Mouse (Mus musculus) heart, embryonic 15.5 days (tissue): ENCODE measurements around the gene Cdkl4. TPM values are rescaled to one million over a fixed set of nuclear protein-coding genes. Genes with fewer than 3 reads are reported as not detected.

Source experiments
- ATAC-seq: fragments of 200-750 bp; cut with Nextera tagmentation; replicated peaks from 2 replicates; pipeline ENCODE4 v1.8.0; 2017; ENCODE audit warnings: low read depth, moderate TSS enrichment; ENCODE audit not compliant: insufficient number of reproducible peaks, insufficient read depth, low FRiP score
- H3K27ac ChIP-seq: fragments of 300-500 bp; sonication (generic); 2 replicates; pipeline ENCODE4 v1.5.1; 2015; ENCODE audit warnings: mild to moderate bottlenecking, inconsistent platforms
- H3K27me3 ChIP-seq: fragments of 300-500 bp; sonication (generic); 2 replicates; pipeline ENCODE4 v1.6.1; 2015; ENCODE audit warnings: inconsistent platforms
- H3K36me3 ChIP-seq: fragments of 300-500 bp; sonication (generic); 2 replicates; pipeline ENCODE4 v1.6.1; 2015; ENCODE audit warnings: mild to moderate bottlenecking, inconsistent platforms
- H3K4me1 ChIP-seq: fragments of 300-500 bp; sonication (generic); replicated peaks from 2 replicates; pipeline ENCODE4 v1.6.1; 2015; ENCODE audit warnings: inconsistent platforms
- H3K4me2 ChIP-seq: fragments of 300-500 bp; sonication (generic); 2 replicates; pipeline ENCODE4 v1.6.1; 2015; ENCODE audit warnings: inconsistent platforms, mild to moderate bottlenecking, moderate library complexity
- H3K4me3 ChIP-seq: fragments of 300-500 bp; sonication (generic); 2 replicates; pipeline ENCODE4 v1.5.1; 2015; ENCODE audit warnings: mild to moderate bottlenecking, inconsistent platforms
- H3K9ac ChIP-seq: fragments of 300-500 bp; sonication (generic); 2 replicates; pipeline ENCODE4 v1.6.1; 2015; ENCODE audit warnings: mild to moderate bottlenecking, inconsistent platforms
- H3K9me3 ChIP-seq: fragments of 300-500 bp; sonication (generic); replicated peaks from 2 replicates; pipeline ENCODE4 v1.6.1; 2016; ENCODE audit warnings: inconsistent platforms
- WGBS: fragments of 180-500 bp; shearing (Covaris S2); methylation state at CpG from one replicate; pipeline ENCODE4 v1.1.7; 2015; ENCODE audit warnings: mixed read lengths; 5-methylcytosine and 5-hydroxymethylcytosine counted together
- polyA plus RNA-seq: library from polyadenylated mRNA; unstranded; fragments of >200 nt; fragmentation: Nextera tagmentation; extraction: Ambion mirVana; gene quantifications from 2 replicates; pipeline ENCODE4 v1.2.1, GENCODE M21; 2015

The Cdkl4 gene
- polyA plus RNA-seq, 1 experiment from 2014 or later: 0.06 TPM

DNA sequence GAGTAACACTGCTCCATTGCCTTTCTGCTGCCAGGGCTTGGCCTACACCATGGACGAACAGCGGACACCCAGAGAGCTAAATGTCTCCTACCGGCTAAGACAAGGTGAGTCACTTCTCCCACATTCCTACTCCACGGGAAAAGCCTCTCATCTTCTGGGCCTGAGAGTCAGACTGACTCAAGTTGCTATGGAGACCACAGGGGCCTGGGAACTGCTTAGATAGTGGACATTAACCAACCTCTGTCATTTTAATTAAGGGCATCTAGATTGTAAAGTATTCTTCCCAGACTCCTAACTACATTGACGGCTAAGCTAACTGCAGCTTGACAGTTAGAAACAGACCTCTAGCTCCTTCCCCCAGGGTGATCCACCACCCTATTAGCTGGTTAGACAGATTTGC lies 14.8 kb downstream of the Cdkl4 start:
- no peaks in the 10 kb centered on the region; the same call in 1 of the 2 replicates for H3K36me3 ChIP-seq
- no peak overlapping the region for H3K4me2 ChIP-seq
- H3K4me1 ChIP-seq: no peaks in the 10 kb centered on the region
- 50% methylated on average over 5 of the region's 5 CpGs for WGBS
- no peak for ATAC-seq
- H3K27ac ChIP-seq: no peak overlapping the region
- no peak overlapping the region for H3K9ac ChIP-seq
- no peaks in the 10 kb centered on the region for H3K27me3 ChIP-seq
- no peak overlapping the region for H3K4me3 ChIP-seq
- no peaks in the 10 kb centered on the region; the same call in 1 of the 2 replicates for H3K9me3 ChIP-seq

DNA sequence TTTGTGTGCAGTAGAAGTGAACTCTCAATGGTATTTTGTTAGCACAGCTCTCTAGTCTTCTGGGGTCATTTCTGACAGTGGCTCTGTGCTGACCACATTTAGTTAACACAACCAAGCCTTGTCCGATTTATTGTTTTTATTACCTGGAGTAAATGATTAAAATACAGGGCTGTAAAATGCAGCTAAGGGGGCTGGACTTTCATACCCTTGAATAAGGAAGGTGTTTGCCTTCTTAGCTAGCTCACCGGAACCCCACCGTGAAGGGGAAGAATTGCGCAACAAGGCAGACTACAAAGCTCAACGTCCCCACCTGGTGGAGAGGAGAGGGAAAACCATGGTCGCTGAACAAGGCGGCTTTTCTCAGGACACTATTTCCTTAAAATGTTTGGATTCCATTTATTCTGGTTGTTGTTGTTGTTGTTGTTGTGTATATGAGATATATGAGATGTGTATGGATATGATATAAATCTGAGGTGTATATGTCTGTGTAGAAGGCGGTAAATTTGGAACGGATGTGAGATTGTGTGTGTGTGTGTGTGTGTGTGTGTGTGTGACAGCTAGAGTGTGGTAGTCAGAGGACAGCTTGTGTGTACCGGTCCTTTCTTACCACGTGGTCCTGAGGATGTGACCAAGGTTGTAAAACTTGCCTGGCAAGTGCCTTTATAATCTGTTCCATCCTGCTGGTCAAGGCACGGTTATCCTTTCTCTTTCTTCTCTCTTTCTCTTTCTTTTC lies 16.8 kb downstream of the Cdkl4 start:
- Histone ChIP-seq H3K27me3 (no peaks in the 10 kb centered on the region), H3K4me1 (no peaks in the 10 kb centered on the region), H3K4me3 (no peak overlapping the region), H3K4me2 (peak overlapping the region; percentile 47), H3K9ac (no peak overlapping the region), H3K9me3 (no peaks in the 10 kb centered on the region; the same call in 1 of the 2 replicates), H3K36me3 (no peaks in the 10 kb centered on the region; the same call in 1 of the 2 replicates), H3K27ac (no peak overlapping the region)
- no peak for ATAC-seq
- 18% methylated on average over 12 of the region's 12 CpGs for WGBS

DNA sequence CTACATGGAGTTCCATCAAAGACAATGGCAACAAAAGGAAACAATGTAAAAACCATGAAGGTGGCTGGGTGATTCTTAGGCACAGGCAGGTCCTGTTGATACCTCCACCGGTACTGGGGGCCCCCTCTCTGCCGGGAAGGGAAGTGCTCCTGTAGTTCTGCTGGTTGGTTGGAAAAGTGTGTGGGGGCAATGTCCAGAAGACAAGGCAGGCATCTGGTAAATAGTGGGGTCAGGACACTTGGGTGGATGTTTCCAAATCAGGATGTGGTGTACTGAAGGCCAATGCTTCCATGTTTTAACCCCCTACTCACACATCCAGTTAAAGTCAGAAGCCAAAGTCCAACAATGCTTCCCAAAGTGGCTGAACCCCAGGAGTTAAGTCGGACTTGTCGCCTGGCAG lies 17.9 kb downstream of the Cdkl4 start:
- Histone ChIP-seq H3K36me3 (no peaks in the 10 kb centered on the region; the same call in 1 of the 2 replicates), H3K4me2 (no peak overlapping the region), H3K4me1 (no peaks in the 10 kb centered on the region), H3K9me3 (no peaks in the 10 kb centered on the region), H3K27ac (no peak overlapping the region), H3K4me3 (no peak overlapping the region), H3K27me3 (no peaks in the 10 kb centered on the region), H3K9ac (no peak overlapping the region)
- no peak for ATAC-seq
- whole genome bisulfite sequencing: 72% methylated on average over 4 of the region's 4 CpGs

DNA sequence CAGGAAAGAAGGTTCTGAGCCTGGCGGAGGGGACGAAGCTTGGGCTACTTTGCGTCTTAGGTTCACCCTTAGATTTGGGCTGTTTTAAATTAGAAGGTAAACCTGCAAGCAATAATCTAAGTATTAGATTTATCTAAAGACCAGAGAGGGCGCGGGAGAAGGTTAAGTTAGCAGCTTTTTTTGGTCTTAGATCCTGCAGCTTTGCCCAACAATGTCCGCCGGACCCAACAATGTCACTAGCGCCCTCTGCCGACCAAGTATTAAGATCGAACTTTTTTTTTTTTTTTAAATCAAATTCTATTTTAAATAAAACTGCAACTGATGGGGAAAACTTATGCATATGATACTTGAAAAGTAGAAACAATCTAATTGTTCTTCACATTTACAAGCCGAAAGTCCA lies 18.6 kb downstream of the Cdkl4 start:
- Histone ChIP-seq H3K27me3 (no peaks in the 10 kb centered on the region), H3K9ac (no peak overlapping the region), H3K9me3 (no peaks in the 10 kb centered on the region), H3K4me1 (no peaks in the 10 kb centered on the region), H3K27ac (no peak overlapping the region), H3K4me3 (no peak overlapping the region), H3K36me3 (no peaks in the 10 kb centered on the region), H3K4me2 (peak overlapping the region; percentile 12; the same call in 1 of the 2 replicates)
- WGBS: 27% methylated on average over 11 of the region's 11 CpGs
- ATAC-seq: no peak

DNA sequence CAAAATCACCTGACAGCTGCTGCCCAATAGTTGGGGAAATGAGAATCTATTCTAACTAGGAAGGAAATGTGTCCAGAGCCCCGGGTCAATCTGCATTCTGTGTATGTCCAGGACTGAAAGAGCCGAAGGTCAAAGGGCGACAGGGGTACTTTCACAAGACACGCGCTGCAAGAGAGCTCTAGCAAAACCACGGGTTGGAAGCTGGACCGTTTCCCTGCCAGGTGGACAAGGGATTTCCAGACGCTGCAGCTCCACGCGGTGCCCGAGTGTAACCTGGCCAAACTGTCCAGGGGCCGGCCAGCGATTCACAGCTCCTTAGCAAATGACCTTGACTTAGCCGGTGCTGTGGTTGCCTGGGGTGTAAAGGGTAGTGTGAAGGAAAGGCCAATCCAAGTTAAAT lies 19.0 kb downstream of the Cdkl4 start:
- 75% methylated on average over 14 of the region's 14 CpGs for WGBS
- no peak overlapping the region for H3K4me2 ChIP-seq
- no peak overlapping the region for H3K4me3 ChIP-seq
- H3K9ac ChIP-seq: no peak overlapping the region
- no peak for ATAC-seq
- no peaks in the 10 kb centered on the region for H3K4me1 ChIP-seq
- H3K36me3 ChIP-seq: no peaks in the 10 kb centered on the region
- no peak overlapping the region for H3K27ac ChIP-seq
- no peaks in the 10 kb centered on the region for H3K27me3 ChIP-seq
- H3K9me3 ChIP-seq: no peaks in the 10 kb centered on the region

DNA sequence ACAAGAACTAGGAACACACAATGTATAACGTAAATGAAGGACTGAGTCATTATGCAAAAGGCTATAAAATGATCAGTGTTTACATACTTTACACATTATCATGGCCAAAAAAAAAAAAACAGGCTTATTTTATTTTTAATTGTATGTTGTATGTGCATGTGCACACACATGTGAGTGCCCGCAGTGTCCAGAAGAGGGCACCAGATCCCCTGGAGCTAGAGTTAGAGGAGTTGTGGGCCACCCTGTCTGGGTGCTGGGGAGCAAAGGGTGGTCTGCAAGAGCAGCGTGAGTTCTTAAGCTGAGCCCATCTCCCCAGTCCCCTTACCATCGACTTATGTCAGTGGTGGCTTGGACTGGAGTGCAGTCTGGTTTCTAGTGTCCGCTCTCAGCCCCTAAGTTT lies 20.2 kb downstream of the Cdkl4 start:
- H3K9ac ChIP-seq: no peak overlapping the region
- H3K9me3 ChIP-seq: no peaks in the 10 kb centered on the region
- no peak overlapping the region for H3K4me2 ChIP-seq
- no peak overlapping the region for H3K27ac ChIP-seq
- no peaks in the 10 kb centered on the region for H3K36me3 ChIP-seq
- no peaks in the 10 kb centered on the region for H3K27me3 ChIP-seq
- H3K4me3 ChIP-seq: no peak overlapping the region
- H3K4me1 ChIP-seq: 0 out of 2 replicates have a peak, but pooled peaks cover 2% of the 10 kb centered on the region
- no peak for ATAC-seq
- WGBS: 93% methylated on average over 5 of the region's 5 CpGs

DNA sequence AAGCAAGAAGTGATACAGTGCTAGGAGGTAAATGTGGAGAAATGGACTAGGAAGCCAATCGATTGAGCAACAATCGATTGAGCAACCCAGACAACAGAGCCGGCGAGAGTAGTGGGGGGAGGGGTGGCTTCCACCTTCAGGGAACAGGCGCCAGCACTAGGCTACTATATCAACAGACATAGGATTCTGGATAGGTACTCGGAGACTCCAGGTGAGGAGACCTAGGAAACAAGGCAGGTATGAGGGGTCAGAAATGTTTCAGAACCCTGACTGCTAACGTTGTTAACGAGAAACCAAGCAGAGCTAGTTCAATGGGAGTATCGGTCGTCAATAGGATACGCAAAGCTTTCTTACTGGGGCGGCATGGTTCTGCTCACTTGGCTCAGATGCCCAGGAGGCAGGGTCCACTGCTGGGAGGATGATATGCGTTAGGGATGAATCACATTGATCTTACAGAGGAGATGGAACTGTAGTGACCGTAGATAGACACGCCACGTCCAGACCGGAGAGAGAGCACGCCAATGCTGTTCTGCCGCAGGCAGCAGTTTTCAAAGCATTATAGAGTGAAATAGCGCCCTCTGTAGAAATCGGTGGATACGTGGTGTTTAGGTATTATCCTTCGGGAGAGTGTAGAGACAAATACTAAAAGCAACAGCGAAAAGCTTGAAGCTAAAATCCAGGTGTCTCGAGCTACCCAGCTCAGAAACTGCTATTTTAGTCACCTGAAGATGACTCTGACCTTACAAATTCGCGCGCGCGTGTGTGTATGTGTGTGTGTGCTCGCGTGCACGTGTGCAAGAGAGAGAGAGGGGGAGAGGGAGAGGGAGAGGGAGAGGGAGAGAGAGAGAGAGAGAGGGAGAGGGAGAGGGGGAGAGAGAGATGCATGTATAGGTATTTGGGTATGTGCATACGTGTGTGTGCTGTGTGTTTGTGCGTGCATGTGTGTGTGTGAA lies 24.0 kb downstream of the Cdkl4 start:
- peak overlapping the region; percentile 32; the same call in 1 of the 2 replicates for H3K27ac ChIP-seq
- 4% methylated on average over 35 of the region's 35 CpGs for WGBS
- no peaks in the 10 kb centered on the region for H3K27me3 ChIP-seq

DNA sequence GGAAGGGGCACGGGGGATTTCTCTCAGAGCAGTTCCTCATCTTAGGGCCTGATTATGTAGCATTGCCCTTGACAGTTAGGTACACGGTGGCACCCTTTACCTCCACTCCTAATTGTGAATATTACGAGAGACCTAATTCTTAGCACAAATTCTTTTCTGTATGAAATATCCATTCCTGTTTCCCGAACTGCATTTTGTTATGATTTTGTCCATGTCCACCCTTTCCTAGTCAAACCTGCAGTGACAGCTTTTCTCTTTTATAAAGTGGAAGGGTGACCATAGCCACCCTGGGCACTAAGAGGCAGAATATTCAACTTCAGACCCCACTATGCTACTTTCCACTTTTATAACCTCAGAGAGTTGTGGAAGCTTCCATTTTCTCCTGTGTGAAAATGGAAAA lies 25.0 kb downstream of the Cdkl4 start:
- Histone ChIP-seq H3K27ac (no peak overlapping the region), H3K36me3 (no peaks in the 10 kb centered on the region), H3K9me3 (no peaks in the 10 kb centered on the region), H3K27me3 (no peaks in the 10 kb centered on the region), H3K4me2 (peak overlapping the region; percentile 85; the same call in 1 of the 2 replicates), H3K4me1 (0 out of 2 replicates have a peak, but pooled peaks cover 2% of the 10 kb centered on the region), H3K9ac (no peak overlapping the region), H3K4me3 (no peak overlapping the region)
- 70% methylated on average over 4 of the region's 4 CpGs for WGBS
- no peak for ATAC-seq

More for the DNA sequence above, 24.0 kb downstream of the Cdkl4 start:
- H3K9me3 ChIP-seq: no peaks in the 10 kb centered on the region
- H3K36me3 ChIP-seq: no peaks in the 10 kb centered on the region
- 0 out of 2 replicates have a peak, but pooled peaks cover 2% of the 10 kb centered on the region for H3K4me1 ChIP-seq
- peak overlapping the region; percentile 68 for H3K4me3 ChIP-seq
- H3K9ac ChIP-seq: peak overlapping the region; percentile 57
- H3K4me2 ChIP-seq: peak overlapping the region; percentile 85
- ATAC-seq: peak; percentile 83; the same call in 1 of the 2 replicates

DNA sequence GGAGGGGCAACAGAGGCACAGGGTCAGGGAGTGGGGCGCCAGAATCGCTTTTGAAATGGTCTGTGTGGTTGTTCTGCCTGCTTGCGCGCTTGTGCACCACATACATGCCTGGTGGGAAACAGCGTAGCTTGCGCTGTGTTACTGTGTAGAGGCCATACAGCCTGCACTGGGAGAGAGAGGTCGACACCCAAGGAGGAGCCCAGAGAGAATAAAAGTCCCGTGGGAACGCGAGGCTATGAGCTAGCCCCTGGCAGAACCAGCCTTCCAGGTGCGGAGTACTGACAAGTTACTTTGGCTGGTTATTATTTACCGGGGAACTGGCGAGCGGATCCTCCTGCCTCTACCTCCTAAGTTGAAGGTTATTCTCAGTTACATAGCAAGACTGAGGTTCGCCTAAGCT lies 26.6 kb downstream of the Cdkl4 start:
- H3K36me3 ChIP-seq: no peaks in the 10 kb centered on the region
- 0 out of 2 replicates have a peak, but pooled peaks cover 2% of the 10 kb centered on the region for H3K4me1 ChIP-seq
- H3K9ac ChIP-seq: no peak overlapping the region
- ATAC-seq: no peak
- H3K9me3 ChIP-seq: no peaks in the 10 kb centered on the region
- H3K27me3 ChIP-seq: no peaks in the 10 kb centered on the region
- no peak overlapping the region for H3K27ac ChIP-seq
- H3K4me3 ChIP-seq: no peak overlapping the region
- H3K4me2 ChIP-seq: no peak overlapping the region
- WGBS: 83% methylated on average over 15 of the region's 15 CpGs

DNA sequence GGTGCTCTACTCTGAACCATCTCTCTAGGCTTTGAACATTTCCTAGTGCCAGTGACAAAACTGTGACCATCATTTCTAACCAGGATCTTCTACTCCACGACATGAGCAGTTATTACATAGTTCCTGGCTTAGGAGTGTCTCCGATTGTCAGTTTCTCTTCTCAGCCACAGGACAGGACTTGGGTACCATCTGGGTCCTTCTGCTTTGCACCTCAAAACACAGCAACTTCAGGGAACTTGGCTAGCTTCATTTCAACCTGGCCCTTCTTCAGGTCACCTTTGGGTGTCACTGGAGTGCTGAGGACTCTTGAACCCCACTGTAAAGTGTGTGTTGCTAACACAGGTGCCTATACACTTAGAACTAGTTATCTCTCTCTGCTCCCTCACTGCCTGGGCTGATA lies 30.8 kb downstream of the Cdkl4 start:
- Histone ChIP-seq H3K27ac (no peak overlapping the region), H3K36me3 (no peaks in the 10 kb centered on the region), H3K4me1 (no peaks in the 10 kb centered on the region), H3K4me3 (no peak overlapping the region), H3K9me3 (no peaks in the 10 kb centered on the region), H3K27me3 (no peaks in the 10 kb centered on the region), H3K4me2 (no peak overlapping the region), H3K9ac (no peak overlapping the region)
- ATAC-seq: no peak
- WGBS: 77% methylated on average over 2 of the region's 2 CpGs

DNA sequence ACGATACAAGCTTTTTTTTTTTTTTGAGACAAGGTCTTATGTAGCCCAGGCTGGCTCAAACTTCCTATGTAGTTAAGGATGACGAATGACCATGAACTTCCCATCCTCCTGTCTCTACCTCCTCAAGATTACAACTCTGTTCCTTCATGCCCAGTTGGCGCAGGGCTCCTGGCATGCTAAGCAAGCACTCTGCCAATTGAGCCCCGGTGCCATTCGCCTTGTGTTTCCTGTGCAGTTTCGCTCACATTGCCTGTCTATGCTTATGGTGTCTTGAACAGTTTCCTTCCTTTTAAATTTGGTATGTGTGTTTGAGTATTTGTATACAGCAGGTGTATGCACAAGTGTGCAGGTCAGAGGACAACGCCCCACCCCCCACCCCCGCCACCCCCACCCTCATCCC lies 31.4 kb downstream of the Cdkl4 start:
- no peaks in the 10 kb centered on the region for H3K27me3 ChIP-seq
- no peak overlapping the region for H3K27ac ChIP-seq
- H3K4me1 ChIP-seq: no peaks in the 10 kb centered on the region
- H3K9me3 ChIP-seq: no peaks in the 10 kb centered on the region
- H3K4me3 ChIP-seq: no peak overlapping the region
- 84% methylated on average over 8 of the region's 8 CpGs for WGBS
- H3K36me3 ChIP-seq: no peaks in the 10 kb centered on the region
- ATAC-seq: no peak
- H3K4me2 ChIP-seq: no peak overlapping the region
- no peak overlapping the region for H3K9ac ChIP-seq
